Mouse (Mus musculus) C2C12 (cell line): ENCODE results near the gene B4galt4.

Experiments used
- CEBPB ChIP-seq: IDR thresholded peaks from one replicate; pipeline ENCODE4 v1.6.1; 2011; ENCODE audit warnings: low read depth, mild to moderate bottlenecking, control low read depth, moderate library complexity
- CTCF ChIP-seq: IDR thresholded peaks from one replicate; pipeline ENCODE4 v1.5.1; 2011; ENCODE audit not compliant: control insufficient read depth, insufficient read depth, insufficient read length
- MYOG ChIP-seq: IDR thresholded peaks from one replicate; pipeline ENCODE4 v1.6.1; 2011; ENCODE audit not compliant: control insufficient read depth, insufficient read length; ENCODE audit errors: extremely low read depth

GRCm38 (mm10) chr16:38742113-38742658 is at the start of gene B4galt4:
- TF ChIP-seq CTCF (peak; percentile 28), MYOG (no peak), CEBPB (no peak)
